Mouse (Mus musculus) adrenal gland, adult 18-20 months (tissue): ENCODE results near the gene Osbp2. TPM values are rescaled to one million over a fixed set of nuclear protein-coding genes. Genes with fewer than 3 reads are reported as not detected.

Experiments used
- DNase-seq, 2 experiments: peaks; one replicate each; pipeline ENCODE4 v3.0.0; 2021 to 2022; ENCODE audit warnings: low spot score in 2 of 2
- total RNA-seq, 2 experiments: library from RNA; stranded (reverse); gene quantifications; 1 replicate in 1 of 2; 2 replicates in 1 of 2; pipeline ENCODE4 v1.2.3; 2021

Gene Osbp2
- total RNA-seq, 2 experiments from 2014 or later: 2.9 to 6.6 TPM

DNA sequence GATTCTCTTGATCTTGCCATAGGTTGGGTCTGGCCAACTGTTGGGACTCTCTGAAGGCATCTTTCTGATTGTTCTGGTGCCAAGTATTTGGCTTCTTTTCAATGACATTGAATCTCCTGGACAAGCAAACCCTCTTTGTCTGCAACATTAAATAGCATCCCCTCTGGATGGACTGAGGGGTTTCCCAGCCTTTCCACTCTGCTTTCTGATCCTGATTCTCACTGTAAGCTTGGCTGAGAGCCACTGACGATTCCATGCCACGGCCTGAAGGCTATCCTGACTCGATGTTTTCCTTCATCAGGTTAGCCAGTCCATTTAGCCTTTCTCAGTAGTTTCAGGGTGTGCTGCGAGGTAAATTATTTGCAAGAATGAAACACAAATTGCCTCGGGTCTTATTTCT lies 34.0 kb downstream of the Osbp2 start:
- no peak for DNase-seq

GRCm38 (mm10) chr11:3824138-3824537 lies 39.6 kb downstream of the Osbp2 start:
- DNase-seq: no peak

GRCm38 (mm10) chr11:3823378-3823777 lies 40.3 kb downstream of the Osbp2 start:
- DNase-seq: no peak

DNA sequence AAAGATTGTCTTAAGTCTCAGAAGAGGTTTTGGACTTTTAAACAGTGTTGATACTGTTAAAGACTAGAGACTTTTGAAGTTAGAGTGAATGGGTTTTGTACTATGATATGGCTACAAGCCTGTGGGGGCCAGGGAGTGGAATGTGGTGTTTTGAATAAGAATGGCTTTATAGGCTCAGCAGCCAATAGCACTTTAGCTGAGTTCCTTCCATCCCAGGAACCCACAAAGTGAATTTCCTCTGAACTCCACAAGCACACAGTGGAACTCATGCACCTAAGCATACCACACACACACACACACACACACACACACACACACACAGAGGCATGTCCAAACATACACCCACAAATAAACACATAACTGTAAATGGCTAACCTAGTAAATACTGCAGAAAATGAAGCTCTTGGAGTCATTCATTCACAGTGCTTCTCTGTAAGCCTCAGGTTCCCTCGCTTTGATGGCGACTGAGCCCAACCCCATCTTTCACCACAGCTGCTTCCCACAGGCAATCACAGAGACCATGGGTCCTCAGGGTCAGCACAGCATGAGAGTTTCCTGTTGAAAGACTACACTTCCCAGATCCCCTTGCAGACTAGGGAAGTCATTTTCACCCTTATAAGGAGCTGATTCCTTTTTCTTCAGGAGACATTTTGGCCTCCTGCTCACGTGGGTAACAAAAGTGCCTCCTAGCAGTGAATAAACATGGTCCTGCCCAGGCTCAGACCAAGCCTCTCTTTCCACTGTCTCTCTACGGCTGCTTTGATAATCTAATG lies 45.5 kb downstream of the Osbp2 start:
- DNase-seq: no peak

DNA sequence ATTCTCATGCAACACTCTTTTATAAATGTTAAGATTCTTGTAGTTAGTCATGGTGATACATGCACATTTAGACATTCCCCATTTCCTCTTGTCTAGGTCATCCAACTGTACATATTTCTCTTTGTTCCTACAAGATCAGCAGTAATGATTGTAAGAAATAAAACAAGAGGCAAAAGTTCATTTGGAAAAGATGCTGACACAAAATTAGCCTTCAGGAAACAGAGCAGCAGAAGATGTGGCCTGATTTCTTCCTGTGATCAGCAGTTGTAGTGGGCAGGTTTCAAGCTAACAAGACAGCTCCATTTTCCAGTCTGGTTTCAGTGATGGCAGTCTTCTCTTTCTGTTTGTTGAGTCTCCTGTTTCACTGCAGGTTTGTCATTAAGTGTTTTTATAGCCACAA lies 47.8 kb downstream of the Osbp2 start:
- DNase-seq: no peak

GRCm38 (mm10) chr11:3813340-3813739 lies 50.4 kb downstream of the Osbp2 start:
- DNase-seq: no peak

- DNase-seq: no peak
Observed at GRCm38 (mm10) chr11:3808162-3808561, 55.5 kb downstream of the Osbp2 start.

GRCm38 (mm10) chr11:3805362-3805761 lies 58.3 kb downstream of the Osbp2 start:
- DNase-seq: peak in 1 of 2 experiments; percentile 21

DNA sequence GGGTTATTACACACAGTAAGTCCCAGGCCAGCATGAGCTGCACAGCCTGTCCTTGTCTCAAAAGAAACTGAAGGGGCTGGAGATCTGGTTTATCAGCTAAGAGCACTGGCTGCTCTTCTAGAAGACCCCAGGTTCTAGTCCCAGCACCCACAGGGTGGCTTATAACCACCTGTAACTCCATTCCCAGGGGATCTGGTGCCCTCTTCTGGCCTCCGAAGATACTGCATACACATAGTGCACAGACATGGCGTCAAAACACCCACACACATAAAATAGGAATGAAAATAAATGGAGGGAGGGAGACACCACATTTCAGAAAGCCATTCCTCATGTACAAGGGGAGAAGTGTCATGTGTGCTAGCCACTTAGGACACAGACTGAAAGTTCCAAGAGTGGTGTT lies 59.1 kb downstream of the Osbp2 start:
- DNase-seq: no peak

DNA sequence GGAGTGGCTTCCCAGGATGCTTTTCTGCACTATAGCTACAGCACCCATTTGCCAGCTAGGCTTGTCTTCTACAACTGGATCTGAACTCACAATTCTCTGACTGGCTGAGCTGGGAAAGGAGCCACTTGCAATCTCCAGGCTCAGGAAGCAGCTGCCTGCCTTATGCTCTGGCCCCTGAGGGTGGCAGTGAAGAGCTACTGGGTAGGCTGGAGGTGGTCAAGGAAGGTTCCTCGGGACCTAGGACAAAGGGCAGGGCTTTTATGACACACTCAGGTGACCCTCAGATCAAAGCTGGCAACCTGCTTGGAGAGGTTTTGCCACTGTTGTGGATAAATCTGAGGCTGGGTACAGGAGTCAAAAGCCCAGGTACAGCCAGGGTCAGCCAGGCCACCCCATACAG lies 61.6 kb downstream of the Osbp2 start:
- no peak for DNase-seq

- no peak for DNase-seq
Observed at GRCm38 (mm10) chr11:3797631-3798215, 66.0 kb downstream of the Osbp2 start.

- no peak for DNase-seq
Observed at GRCm38 (mm10) chr11:3790736-3791135, 73.0 kb downstream of the Osbp2 start.

DNA sequence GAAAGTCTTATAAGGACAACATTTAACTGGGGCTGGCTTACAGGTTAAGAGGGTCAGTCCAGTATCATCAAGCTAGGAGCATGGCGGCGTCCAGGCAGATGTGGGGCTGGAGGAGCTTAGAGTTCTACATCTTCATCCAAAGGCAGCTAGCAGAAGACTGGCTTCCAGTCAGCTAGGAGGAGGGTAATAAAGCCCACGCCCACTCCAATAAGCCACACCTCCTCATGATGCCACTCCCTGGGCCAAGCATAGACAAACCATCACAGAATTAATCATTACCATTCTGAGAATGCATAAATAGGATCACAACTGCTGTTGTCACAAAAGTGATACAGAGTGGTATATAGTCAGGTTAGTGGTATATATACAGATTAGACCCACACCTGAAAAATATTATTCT lies 73.8 kb downstream of the Osbp2 start:
- no peak for DNase-seq

DNA sequence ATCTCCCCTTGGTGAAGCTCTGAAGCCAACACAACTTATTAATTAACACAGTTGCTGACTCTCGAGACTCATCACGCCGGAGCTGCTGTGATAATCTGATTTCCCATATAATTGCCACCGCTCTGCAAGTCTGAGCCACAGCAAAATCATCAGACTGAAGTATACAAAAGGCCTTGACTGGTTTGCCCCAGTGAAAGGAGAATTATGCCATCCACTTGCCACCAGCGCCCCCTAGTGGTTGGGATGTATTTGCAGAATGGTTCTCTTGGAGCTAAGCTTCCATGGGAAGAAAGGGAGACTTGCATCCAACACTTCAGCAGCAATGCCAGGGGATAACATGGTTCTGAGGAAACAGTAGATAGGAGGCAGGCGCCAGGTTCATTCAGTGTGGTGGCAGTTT lies 77.1 kb downstream of the Osbp2 start:
- peak; percentile 90 to 93 for DNase-seq

DNA sequence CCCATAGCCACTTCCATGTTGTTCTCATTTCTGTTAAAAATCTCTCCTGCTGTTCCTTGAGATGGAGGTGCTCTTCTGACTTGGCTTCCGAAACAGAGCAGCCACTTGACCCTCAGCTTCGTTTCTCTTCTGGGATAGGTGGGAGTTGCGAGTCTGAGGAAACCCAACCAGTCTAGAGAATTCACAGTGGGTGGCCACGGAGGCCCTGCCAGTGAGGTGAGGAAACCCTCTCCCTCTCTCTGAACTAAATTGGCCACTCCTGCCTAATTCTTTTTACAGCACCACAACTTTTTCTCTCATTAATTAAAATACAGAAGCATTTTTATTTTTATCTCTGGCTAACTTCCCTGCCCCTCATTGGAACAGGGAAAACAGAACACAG lies 88.4 kb downstream of the Osbp2 start:
- DNase-seq: no peak

DNA sequence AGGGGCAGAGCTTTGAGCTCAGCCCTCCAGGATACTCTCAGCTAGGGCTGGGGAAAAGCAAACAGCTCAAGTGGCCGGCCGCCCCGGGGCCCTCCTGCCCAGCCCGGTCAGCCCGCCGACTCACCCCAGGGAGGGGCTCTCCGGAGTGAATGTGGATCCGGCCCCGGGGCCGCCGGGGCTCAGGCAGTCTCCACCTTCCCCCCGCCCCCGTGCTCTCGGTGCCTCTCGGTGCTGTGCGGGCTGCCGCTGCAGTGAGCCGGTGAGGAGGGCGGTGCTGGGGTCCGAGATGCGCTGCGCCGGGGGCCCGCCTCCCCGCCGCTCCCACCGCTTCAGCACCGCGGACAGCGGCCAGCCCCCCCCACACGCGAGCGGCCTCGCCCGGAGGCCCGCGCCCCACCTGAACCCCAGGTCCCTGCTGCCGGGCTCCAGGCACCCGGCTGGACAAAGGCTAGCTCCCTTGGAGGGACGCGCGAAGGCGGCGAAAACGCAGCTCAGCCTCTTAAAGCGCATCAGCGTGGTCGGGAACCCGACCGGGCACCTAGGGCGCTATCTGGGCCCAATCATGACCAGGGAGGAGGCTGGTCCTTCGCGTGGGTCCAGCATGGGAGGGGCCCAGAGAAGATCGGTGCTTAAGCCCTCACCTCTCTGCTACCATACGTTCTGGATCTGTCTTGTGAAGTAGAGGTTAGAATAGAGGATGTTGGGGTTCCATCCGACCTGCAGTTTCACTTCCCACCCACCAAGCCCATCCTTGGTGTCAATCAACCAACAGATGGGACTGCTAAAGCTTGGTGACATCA lies 89.0 kb downstream of the Osbp2 start:
- DNase-seq: peak; percentile 38 to 47

- DNase-seq: no peak
Observed at GRCm38 (mm10) chr11:3773782-3774462, 89.8 kb downstream of the Osbp2 start.

DNA sequence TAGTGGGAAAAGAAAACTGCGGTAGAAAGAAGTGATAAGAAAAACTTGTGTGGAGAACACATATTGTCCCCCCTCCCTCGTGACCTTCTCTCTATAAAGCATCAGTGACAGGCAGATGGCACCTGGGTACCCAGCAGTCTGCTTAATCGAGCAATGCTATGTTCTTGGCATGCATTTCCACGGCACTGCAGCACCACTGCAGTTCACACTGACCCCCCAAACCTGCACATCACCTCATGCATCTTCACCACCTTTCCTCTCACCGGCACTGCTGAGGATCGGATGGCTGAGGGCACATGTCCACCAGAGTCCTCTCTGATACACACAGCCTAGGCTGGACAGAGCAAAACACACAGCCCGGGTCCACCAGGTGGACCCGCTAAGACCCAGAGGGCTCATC lies 90.6 kb downstream of the Osbp2 start:
- no peak for DNase-seq

DNA sequence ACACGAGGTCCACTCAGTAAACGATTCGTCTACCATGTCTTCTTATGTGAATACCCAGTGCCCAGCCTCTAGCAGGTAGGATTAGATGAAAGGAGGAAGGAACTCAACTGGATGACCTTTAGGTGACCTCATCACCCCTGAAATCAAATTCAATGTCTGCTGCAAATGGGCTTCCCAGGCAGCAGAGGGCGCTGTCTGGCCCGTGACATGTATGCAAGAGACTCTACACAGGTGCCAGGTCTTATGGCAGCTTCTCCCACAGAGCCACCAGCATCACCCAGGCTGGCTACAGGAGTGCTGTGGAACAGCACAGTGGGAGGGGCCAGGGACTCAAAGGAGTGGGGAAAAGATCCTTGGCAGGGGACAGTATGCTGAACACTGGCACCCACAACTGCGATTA lies 92.4 kb downstream of the Osbp2 start:
- no peak for DNase-seq

DNA sequence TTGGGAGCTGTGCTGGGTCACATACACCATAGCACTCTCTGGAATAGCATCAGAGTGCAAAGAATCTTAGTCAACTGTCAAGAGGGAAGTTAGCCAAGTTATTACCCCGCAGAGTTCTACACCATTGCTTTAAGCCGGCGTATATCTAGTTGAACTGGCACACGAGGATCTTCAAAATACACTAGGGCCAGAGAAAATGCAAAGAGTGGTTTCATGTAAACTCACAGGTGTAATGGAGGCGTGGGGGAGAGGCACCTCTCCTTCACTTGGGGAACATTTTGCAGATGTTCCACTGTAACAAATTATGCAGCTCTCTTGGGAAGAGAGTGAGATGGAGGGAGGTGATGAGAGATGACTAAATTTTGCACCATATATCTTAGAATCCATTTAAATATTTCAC lies 95.9 kb downstream of the Osbp2 start:
- DNase-seq: no peak

GRCm38 (mm10) chr11:3766964-3767363 lies 96.7 kb downstream of the Osbp2 start:
- no peak for DNase-seq

- DNase-seq: no peak
Observed at GRCm38 (mm10) chr11:3764352-3764751, 99.4 kb downstream of the Osbp2 start.
